ENCODE assay signal across 7 mouse cellular contexts in genomic region chr15:85670176-85670788, GRCm38 (mm10).
DNase-seq lines count a peak whose midpoint lies in the region; ATAC-seq and TF ChIP-seq lines count a peak whose summit lies in the region.

No protein-coding gene starts in this region.

- H3K4me1 ChIP-seq in hindbrain, embryonic 11.5 days (replicated peaks; ENCODE audit: control insufficient read depth, insufficient read depth, low read length), result peaks cover 5% of the 10 kb centered on the region; the same call in 1 of the 2 replicates

- no peaks in the 10 kb centered on the region for H3K36me3 ChIP-seq in hindbrain, embryonic 11.5 days (ENCODE audit: control insufficient read depth, insufficient read depth, low read length)

- peak; percentile 36 for ATAC-seq in Patski
- peak; percentile 28 for ATAC-seq in frontal cortex, adult (ENCODE audit: low TSS enrichment)
- ATAC-seq in hindbrain, embryonic 11.5 days (ENCODE audit: low FRiP score), result peak; percentile 61

- peak overlapping the region; percentile 87 for H3K4me2 ChIP-seq in hindbrain, embryonic 11.5 days (replicated peaks; ENCODE audit: low read depth, low read length)

- no peak for TF ChIP-seq CTCF in Patski (IDR thresholded peaks at IDR 0.05)
- no peak for TF ChIP-seq CTCF in left cerebral cortex, adult 2 months (IDR thresholded peaks at IDR 0.05)

- H3K27me3 ChIP-seq in Patski, result no peaks in the 10 kb centered on the region
- H3K27me3 ChIP-seq in hindbrain, embryonic 11.5 days (ENCODE audit: control insufficient read depth, insufficient read depth, low read length), result peaks cover 80% of the 10 kb centered on the region

- H3K4me3 ChIP-seq in hindbrain, embryonic 11.5 days (ENCODE audit: low read depth, low read length), result peak overlapping the region; percentile 62
- peak overlapping the region; percentile 64 for H3K4me3 ChIP-seq in left cerebral cortex, adult 2 months

- H3K9ac ChIP-seq in hindbrain, embryonic 11.5 days (ENCODE audit: low read depth, low read length), result peak overlapping the region; percentile 79

- H3K27ac ChIP-seq in hindbrain, embryonic 11.5 days (ENCODE audit: low read depth, low read length), result peak overlapping the region; percentile 75
- peak overlapping the region; percentile 100 for H3K27ac ChIP-seq in left cerebral cortex, adult 2 months

- intact Hi-C loops in left cerebral cortex, adult 2 months (cut with DNase I), result loop anchor here (1.0 to 2.0 kb wide), 3 partner anchors 17 to 57 kb away; no protein-coding TSS in a partner anchor

- CTCF ChIA-PET in Patski (lab: Charles Lee), result interaction anchor here (1.0 to 2.3 kb wide), 2 partner anchors 40 to 57 kb away, joined by 3 to 6 read pairs; no protein-coding TSS in a partner anchor

- in situ Hi-C loops in Patski (cut with MboI; ENCODE audit: low pct_unique_long_range_greater_than_20kb), result no loop called here

- H3K9me3 ChIP-seq in hindbrain, embryonic 11.5 days (ENCODE audit: control insufficient read depth, low read length), result no peaks in the 10 kb centered on the region

- WGBS in hindbrain, embryonic 11.5 days, result 3% methylated on average over 26 of the region's 64 CpGs

- POLR2A ChIA-PET in Patski (lab: Charles Lee), result interaction anchor here (0.8 to 16.8 kb wide), 4 partner anchors 11 to 131 kb away, joined by 3 to 300 read pairs (median 135); no protein-coding TSS in a partner anchor

- DNase-seq in Patski (ENCODE audit: low read depth, low spot score), result no peak
- DNase-seq in cerebellum, adult 11 months, result peak; percentile 85
- peak; percentile 68 for DNase-seq in hindbrain, embryonic 11.5 days (ENCODE audit: low spot score)
- DNase-seq in left cerebral cortex, adult 2 months (ENCODE audit: extremely low spot score in 1 of 2, low spot score in 2 of 2), result peak in 1 of 2 experiments; percentile 76
- DNase-seq in lung, postnatal 4 days, result peak; percentile 78 to 83
- peak; percentile 86 for DNase-seq in right cerebral cortex, postnatal 25 days
